Mouse (Mus musculus) megakaryocyte, embryonic 14.5 days (primary cell): ENCODE results near the gene Git2. TPM values are rescaled to one million over a fixed set of nuclear protein-coding genes. Genes with fewer than 3 reads are reported as not detected.

Source experiments
- H3K27me3 ChIP-seq: replicated peaks from 2 replicates; pipeline ENCODE3; 2012; ENCODE audit warnings: inconsistent platforms
- H3K36me3 ChIP-seq: replicated peaks from 2 replicates; pipeline ENCODE3; 2012; ENCODE audit warnings: low read length, inconsistent platforms, mixed read lengths
- H3K4me1 ChIP-seq: 2 replicates; pipeline ENCODE4 v1.6.1; 2012; ENCODE audit warnings: inconsistent platforms
- H3K4me3 ChIP-seq: replicated peaks from 2 replicates; pipeline ENCODE3; 2012; ENCODE audit warnings: moderate library complexity, mild to moderate bottlenecking, inconsistent platforms
- H3K9me3 ChIP-seq: 2 replicates; pipeline ENCODE4 v1.6.1; 2012; ENCODE audit warnings: inconsistent platforms
- FLI1 ChIP-seq: IDR thresholded peaks from 2 replicates; pipeline ENCODE4 v1.6.1; 2012; ENCODE audit warnings: low read length, inconsistent platforms, mixed read lengths
- GATA1 ChIP-seq: IDR thresholded peaks from 3 replicates; pipeline ENCODE4 v1.6.1; 2012; ENCODE audit warnings: mixed read lengths, low read length, inconsistent platforms, borderline replicate concordance
- polyA plus RNA-seq: library from polyadenylated mRNA; stranded (reverse); fragments of >175 nt; gene quantifications from 2 replicates; pipeline ENCODE4 v1.2.3, GENCODE M21; 2012; ENCODE audit warnings: low replicate concordance; ENCODE audit not compliant: insufficient read depth

Git2 gene
- polyA plus RNA-seq, 1 experiment, result 136 TPM

DNA sequence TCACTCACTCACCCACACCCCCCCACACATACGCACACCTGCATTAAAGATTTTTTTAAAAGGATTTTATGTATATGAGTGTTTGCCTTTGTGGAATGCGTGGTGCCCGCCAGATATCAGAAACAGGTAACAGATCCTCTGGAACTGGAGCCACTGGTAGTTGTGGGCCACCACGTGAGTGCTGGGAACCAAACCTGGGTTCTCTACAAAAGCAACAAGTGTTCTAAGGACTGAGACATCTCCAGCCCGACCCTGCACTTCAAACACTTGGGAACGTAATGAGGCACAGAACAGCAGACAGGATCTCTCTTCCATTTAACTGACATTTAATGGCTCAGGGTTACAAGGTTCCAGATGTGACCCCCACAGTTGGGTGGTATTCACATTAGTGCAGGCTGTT, 32.6 kb upstream of the Git2 start:
- Histone ChIP-seq H3K9me3 (no peaks in the 10 kb centered on the region), H3K36me3 (peaks cover 62% of the 10 kb centered on the region), H3K4me3 (peak overlapping the region; percentile 92), H3K27me3 (no peaks in the 10 kb centered on the region), H3K4me1 (peaks cover 92% of the 10 kb centered on the region)
- TF ChIP-seq GATA1, result no peak
- no peak for TF ChIP-seq FLI1

DNA sequence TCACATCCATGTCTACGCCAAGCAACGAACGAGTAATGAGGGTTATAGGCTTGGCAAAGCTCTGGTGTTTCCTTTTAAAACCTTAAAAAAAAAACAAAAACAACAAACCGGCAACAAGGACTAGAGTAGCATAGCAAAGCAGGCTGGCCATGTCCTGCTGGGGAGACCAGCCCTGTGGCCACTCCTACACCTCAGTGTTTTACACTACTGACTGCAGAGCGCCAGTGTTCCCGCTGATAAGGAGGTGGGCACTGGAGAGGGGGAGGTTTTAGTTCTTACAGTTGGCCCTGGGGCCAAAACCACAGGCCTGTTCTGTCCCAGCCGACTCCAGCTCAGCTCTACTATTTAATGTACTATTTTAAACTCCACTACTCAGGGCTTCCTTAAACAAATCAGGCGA, 32.2 kb upstream of the Git2 start:
- peaks cover 66% of the 10 kb centered on the region for H3K36me3 ChIP-seq
- no peak for TF ChIP-seq GATA1
- H3K9me3 ChIP-seq, result no peaks in the 10 kb centered on the region
- H3K27me3 ChIP-seq, result no peaks in the 10 kb centered on the region
- H3K4me1 ChIP-seq, result peaks cover 88% of the 10 kb centered on the region
- peak overlapping the region; percentile 92 for H3K4me3 ChIP-seq

DNA sequence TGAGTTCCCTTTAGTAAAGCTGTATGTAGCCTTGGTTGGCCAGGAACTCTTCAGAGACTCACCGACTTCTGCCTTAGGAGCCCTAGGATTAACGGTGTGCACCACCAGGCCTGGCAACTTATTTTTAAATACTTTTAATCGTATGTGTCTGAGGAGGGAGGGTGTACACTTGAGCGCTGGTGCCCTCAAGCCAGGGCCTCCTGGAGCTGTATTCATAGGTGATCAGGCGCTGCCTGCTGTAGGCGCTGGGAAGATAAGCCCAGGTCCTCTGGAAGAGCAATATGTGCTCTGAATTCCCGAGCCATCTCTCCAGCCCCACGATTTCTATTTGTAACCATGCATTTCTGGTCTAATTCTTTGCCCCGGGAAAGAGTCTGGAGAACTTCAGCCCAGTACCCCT, 31.7 kb upstream of the Git2 start:
- H3K27me3 ChIP-seq, result no peaks in the 10 kb centered on the region
- peaks cover 83% of the 10 kb centered on the region for H3K4me1 ChIP-seq
- TF ChIP-seq GATA1, result no peak
- H3K4me3 ChIP-seq, result peak overlapping the region; percentile 92
- no peaks in the 10 kb centered on the region for H3K9me3 ChIP-seq
- peaks cover 67% of the 10 kb centered on the region for H3K36me3 ChIP-seq

DNA sequence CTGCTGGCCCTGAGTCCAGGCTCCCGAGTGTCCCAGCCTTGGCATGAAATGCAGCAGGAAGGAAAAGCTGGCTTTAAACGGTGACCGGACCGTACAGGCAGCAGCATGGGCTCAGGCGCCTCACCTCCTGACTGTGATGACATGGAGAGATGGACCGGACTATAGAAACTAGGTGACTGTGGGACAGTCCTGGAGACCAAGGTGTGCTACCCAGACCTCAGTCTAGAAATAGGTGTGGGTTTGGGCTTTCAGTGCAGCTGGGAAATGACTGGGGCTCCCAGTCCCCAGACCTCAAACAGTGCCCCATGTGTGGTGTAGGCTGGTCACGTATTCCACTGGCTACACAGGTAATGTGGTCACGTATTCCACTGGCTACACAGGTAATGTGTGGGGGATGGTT, 31.3 kb upstream of the Git2 start:
- no peaks in the 10 kb centered on the region for H3K9me3 ChIP-seq
- no peaks in the 10 kb centered on the region for H3K27me3 ChIP-seq
- peak overlapping the region; percentile 92 for H3K4me3 ChIP-seq
- TF ChIP-seq GATA1 (no peak), FLI1 (no peak)
- peaks cover 79% of the 10 kb centered on the region for H3K4me1 ChIP-seq
- peaks cover 70% of the 10 kb centered on the region for H3K36me3 ChIP-seq

DNA sequence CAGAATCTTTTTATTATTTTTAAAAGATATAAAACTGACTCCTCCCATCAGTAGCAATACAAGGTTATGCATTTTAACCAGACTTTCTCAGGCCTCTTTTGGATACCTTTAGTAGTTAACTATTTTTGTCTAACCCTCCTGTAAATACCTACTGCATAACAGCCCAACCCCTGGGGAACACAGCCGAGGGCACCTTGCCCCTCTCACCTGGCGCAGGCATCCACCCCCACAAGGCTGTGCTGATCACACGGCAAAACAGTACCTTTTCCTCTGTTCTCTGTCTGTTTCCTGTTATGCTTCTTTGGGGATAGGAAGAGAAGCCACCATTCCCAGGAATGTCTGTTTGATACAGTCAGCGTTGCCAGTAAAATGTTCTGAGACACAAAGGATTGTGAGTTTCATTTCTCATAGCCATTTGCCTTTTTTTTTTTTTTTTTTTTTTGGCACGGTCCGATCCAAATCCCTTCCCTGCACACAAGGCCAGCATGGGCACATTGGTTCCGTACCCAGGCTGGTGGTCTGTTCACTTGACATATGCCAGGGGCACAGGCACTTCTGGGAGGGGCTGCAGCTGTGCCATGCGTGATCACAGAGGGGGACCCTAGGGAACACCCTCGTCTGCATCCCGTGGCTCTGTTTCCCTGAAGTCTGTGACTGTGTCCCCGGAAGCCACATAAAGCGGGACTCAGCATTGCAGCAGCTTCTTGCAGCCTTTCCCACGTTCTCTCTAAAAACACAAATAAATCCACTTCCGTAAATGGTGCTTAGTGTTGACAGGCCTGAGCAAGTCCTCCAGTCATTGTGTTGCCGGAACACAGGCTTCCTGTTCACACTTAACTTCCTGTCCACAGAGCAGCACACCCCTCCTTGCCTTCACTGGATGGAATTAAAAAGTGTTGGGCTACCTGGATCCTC, 30.4 kb upstream of the Git2 start:
- peaks cover 71% of the 10 kb centered on the region for H3K36me3 ChIP-seq
- H3K4me3 ChIP-seq, result peak overlapping the region; percentile 92
- H3K27me3 ChIP-seq, result no peaks in the 10 kb centered on the region
- H3K4me1 ChIP-seq, result peaks cover 70% of the 10 kb centered on the region
- TF ChIP-seq GATA1 (no peak), FLI1 (no peak)
- no peaks in the 10 kb centered on the region for H3K9me3 ChIP-seq

DNA sequence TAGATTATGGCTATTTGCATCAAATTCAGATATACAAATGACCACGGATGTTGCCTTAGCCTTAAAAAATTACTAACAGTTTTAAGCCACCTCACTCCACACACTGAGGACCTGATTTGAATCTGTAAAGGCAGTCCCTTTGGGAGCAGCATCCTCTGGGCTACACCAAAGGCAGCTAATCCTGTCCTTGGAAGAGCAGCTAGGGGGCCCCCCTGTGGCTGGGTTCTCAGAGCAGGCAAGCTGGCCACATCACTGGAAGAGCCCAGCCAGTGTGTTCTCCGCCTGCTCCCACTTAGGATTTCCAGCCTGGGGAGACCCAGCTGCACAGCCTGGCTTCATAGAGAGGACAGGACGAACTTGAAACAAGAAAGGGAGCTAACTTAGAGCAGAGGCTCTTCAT, 29.6 kb upstream of the Git2 start:
- H3K9me3 ChIP-seq, result no peaks in the 10 kb centered on the region
- no peaks in the 10 kb centered on the region for H3K27me3 ChIP-seq
- TF ChIP-seq FLI1 (no peak), GATA1 (no peak)
- H3K36me3 ChIP-seq, result peaks cover 72% of the 10 kb centered on the region
- peaks cover 68% of the 10 kb centered on the region for H3K4me1 ChIP-seq
- H3K4me3 ChIP-seq, result peak overlapping the region; percentile 53

DNA sequence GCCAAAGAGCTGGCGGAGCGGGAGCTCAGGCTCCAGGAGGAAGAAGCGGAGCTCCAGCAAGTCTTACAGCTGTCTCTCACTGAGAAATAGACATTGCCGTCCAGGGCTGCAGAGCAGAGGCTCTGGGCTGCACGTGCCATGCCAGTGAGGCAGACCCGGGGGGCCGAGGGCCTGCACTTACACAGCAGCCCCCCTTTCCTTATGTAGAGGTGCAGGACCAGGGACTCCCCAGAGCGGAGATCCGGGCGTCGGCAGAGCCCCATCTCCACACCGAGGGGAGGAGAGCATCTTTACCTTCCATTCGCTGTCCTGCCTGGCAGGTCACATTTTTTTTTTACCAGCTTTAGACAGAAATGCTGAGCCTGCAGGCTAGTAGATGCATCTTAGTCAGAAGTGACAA, 29.0 kb upstream of the Git2 start:
- no peak for TF ChIP-seq FLI1
- TF ChIP-seq GATA1, result no peak
- no peaks in the 10 kb centered on the region for H3K27me3 ChIP-seq
- no peak overlapping the region for H3K4me3 ChIP-seq
- H3K36me3 ChIP-seq, result peaks cover 72% of the 10 kb centered on the region
- no peaks in the 10 kb centered on the region for H3K9me3 ChIP-seq
- peaks cover 61% of the 10 kb centered on the region for H3K4me1 ChIP-seq

DNA sequence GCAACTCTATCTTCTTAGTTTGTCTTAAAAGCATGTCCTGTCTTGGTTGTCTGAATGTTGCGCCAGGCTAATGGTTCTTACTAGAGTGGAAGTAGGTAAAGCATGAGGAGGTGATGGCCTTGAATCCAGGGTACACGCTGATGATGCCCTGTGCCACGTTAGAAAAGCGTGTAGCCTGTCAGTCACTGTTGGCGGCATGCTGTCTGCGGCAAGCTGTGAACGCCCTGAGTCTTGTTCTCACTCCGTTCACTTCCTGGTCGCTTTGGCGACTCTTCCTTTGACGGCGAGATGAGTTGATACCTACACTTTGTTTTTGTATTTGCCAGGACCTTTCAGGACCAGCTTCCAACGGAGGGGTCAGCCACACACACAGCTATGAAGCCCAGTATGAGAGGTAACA, 27.9 kb upstream of the Git2 start:
- Histone ChIP-seq H3K4me3 (peak overlapping the region; percentile 6), H3K36me3 (peaks cover 72% of the 10 kb centered on the region), H3K9me3 (no peaks in the 10 kb centered on the region), H3K4me1 (peaks cover 50% of the 10 kb centered on the region), H3K27me3 (no peaks in the 10 kb centered on the region)
- TF ChIP-seq FLI1 (no peak), GATA1 (no peak)

DNA sequence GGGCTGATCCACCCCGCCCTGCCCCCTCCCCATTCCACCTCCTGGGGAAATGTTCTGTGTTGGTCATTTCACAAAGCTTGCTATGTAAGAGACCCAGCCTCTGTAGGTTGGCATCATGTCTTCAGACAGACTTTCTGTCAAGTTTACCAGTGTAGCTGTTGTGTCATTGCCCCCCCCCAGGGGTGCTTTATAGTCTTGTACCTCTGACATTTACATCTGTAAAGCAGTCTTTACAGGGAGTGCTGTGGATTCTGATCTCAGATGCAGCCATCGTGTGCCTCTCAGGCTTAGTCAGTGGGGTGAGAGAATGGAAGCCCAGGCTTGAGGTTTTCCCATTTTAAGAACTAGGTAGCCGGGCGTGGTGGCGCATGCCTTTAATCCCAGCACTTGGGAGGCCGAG, 26.5 kb upstream of the Git2 start:
- H3K4me1 ChIP-seq, result peaks cover 36% of the 10 kb centered on the region
- H3K36me3 ChIP-seq, result peaks cover 82% of the 10 kb centered on the region
- H3K4me3 ChIP-seq, result no peak overlapping the region
- H3K9me3 ChIP-seq, result no peaks in the 10 kb centered on the region
- H3K27me3 ChIP-seq, result no peaks in the 10 kb centered on the region
- no peak for TF ChIP-seq GATA1
- no peak for TF ChIP-seq FLI1

DNA sequence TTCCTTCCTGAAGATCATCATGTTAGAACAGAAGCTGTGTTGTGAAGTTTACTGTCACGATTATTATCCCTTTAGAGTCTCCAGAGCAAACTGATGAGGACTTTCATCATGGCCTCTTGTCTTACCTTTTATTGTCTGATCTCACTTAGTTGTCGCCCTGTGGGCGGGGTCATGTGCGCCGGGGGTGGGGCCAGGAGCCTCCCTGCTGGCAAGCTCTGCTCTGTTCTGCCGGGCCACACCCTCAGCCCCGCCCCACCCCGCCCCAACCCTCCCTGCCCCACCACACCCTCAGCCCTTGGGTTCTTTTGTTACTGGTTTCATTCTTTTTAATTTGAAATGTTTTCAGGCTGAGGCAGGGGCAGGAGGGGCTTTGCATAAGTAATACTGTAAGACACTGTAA, 25.7 kb upstream of the Git2 start:
- TF ChIP-seq FLI1 (no peak), GATA1 (no peak)
- Histone ChIP-seq H3K4me3 (no peak overlapping the region), H3K9me3 (no peaks in the 10 kb centered on the region), H3K4me1 (peaks cover 29% of the 10 kb centered on the region), H3K27me3 (no peaks in the 10 kb centered on the region), H3K36me3 (peaks cover 89% of the 10 kb centered on the region)
